Mouse (Mus musculus) kidney, postnatal 0 days (tissue): ENCODE measurements around the gene Cipc. TPM values are rescaled to one million over a fixed set of nuclear protein-coding genes. Genes with fewer than 3 reads are reported as not detected.
A peak's percentile ranks its signal among the peaks of the same experiment; 100 is the strongest.

Source experiments
- ATAC-seq: fragments of 200-750 bp; cut with Nextera tagmentation; replicated peaks from 2 replicates; pipeline ENCODE4 v1.8.0; 2017; ENCODE audit warnings: low read depth, moderate number of reproducible peaks, moderate TSS enrichment, moderate library complexity; ENCODE audit not compliant: low FRiP score
- DNase-seq: peaks from one replicate; pipeline ENCODE4 v3.0.0-alpha.2; 2016; ENCODE audit warnings: low spot score
- H3K27ac ChIP-seq: fragments of 300-500 bp; sonication (generic); 2 replicates; pipeline ENCODE4 v1.5.1; 2014; ENCODE audit warnings: mild to moderate bottlenecking
- H3K27me3 ChIP-seq: fragments of 300-500 bp; sonication (generic); 2 replicates; pipeline ENCODE4 v1.6.1; 2014; ENCODE audit warnings: low read length, mixed read lengths; ENCODE audit not compliant: insufficient read depth
- H3K36me3 ChIP-seq: fragments of 300-500 bp; sonication (generic); 2 replicates; pipeline ENCODE4 v1.6.1; 2014; ENCODE audit warnings: low read length, mixed read lengths; ENCODE audit not compliant: insufficient read depth
- H3K4me1 ChIP-seq: fragments of 300-500 bp; sonication (generic); replicated peaks from 2 replicates; pipeline ENCODE4 v1.6.1; 2014; ENCODE audit warnings: antibody characterized with exemption, low read length, mixed read lengths; ENCODE audit not compliant: insufficient read depth
- H3K4me2 ChIP-seq: fragments of 300-500 bp; sonication (generic); 2 replicates; pipeline ENCODE4 v1.6.1; 2014; ENCODE audit warnings: mild to moderate bottlenecking, low read length, moderate library complexity, mixed read lengths
- H3K4me3 ChIP-seq: fragments of 300-500 bp; sonication (generic); replicated peaks from 2 replicates; pipeline ENCODE4 v1.5.1; 2014; ENCODE audit warnings: low read depth, low read length
- H3K9ac ChIP-seq: fragments of 300-500 bp; sonication (generic); 2 replicates; pipeline ENCODE4 v1.6.1; 2014; ENCODE audit warnings: low read depth, low read length
- H3K9me3 ChIP-seq: fragments of 300-500 bp; sonication (generic); replicated peaks from 2 replicates; pipeline ENCODE4 v1.6.1; 2016; ENCODE audit warnings: low read length, inconsistent platforms, mixed read lengths
- CTCF ChIP-seq: IDR thresholded peaks from 2 replicates; pipeline ENCODE4 v1.5.1; 2016; ENCODE audit warnings: antibody characterized with exemption, low read depth, mild to moderate bottlenecking, moderate library complexity
- WGBS: fragments of 180-500 bp; shearing (Covaris S2); extraction: QIAGEN DNeasy Blood & Tissue Kit; methylation state at CpG from one replicate; pipeline ENCODE4 v1.1.7; 2014; 5-methylcytosine and 5-hydroxymethylcytosine counted together
- polyA plus RNA-seq: library from polyadenylated mRNA; unstranded; fragments of >200 nt; fragmentation: Nextera tagmentation; extraction: Ambion mirVana; gene quantifications from 2 replicates; pipeline ENCODE4 v1.2.1, GENCODE M21; 2015

Cipc gene
- 14.8 and 16.1 TPM in 2 replicates for polyA plus RNA-seq

DNA sequence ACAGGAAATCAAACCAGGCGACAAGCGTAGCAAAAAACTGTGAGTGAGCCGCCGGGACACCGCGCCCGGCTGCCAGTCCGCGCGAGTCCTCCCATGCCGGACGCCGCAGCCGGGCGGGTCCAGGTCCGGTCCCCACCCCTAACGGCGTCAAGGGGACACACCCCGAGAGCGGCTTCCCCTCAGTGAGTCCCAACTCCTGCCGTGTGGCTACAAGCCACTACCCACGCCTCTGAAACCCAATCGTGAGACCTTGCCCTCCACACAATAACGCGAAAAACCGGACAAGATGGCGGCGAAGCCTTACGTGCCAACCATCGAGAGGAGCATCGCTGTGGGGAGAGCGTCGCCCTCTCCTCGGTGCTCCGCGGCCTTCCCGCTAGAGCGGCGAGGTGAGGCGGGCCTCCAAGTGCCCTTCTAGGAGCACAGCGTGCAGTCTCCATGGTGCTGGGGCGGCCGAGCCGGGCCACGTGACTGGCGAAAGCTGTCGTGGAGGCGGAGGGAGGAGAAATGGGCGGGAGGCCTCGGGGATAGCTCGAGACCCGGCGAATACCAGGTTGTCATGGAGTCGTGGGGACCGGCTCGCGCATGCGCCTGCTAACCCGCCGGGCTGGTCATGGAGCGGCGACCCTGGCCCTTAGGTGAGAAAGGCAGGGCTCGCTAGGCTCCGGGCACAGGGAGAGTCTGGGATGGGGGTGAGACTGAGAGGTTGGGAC, at the start of gene Cipc:
TSS of gene Cipc (plus strand) at position 182 of the 713 bp plus-strand sequence.
- Histone ChIP-seq H3K27ac (peak within 1 kb of the TSS; percentile 99), H3K27me3 (no peaks in the 10 kb centered on the region), H3K4me3 (peak within 1 kb of the TSS; percentile 62), H3K9ac (peak within 1 kb of the TSS; percentile 89), H3K4me2 (peak within 1 kb of the TSS; percentile 80), H3K36me3 (no peaks in the 10 kb centered on the region), H3K9me3 (no peaks in the 10 kb centered on the region), H3K4me1 (peaks cover 16% of the 10 kb centered on the region)
- peak; percentile 99 for DNase-seq
- TF ChIP-seq CTCF, result peak; percentile 36; the same call in 1 of the 2 replicates
- peak; percentile 99 for ATAC-seq
- WGBS, result under 1% methylated on average over 64 of the region's 64 CpGs

DNA sequence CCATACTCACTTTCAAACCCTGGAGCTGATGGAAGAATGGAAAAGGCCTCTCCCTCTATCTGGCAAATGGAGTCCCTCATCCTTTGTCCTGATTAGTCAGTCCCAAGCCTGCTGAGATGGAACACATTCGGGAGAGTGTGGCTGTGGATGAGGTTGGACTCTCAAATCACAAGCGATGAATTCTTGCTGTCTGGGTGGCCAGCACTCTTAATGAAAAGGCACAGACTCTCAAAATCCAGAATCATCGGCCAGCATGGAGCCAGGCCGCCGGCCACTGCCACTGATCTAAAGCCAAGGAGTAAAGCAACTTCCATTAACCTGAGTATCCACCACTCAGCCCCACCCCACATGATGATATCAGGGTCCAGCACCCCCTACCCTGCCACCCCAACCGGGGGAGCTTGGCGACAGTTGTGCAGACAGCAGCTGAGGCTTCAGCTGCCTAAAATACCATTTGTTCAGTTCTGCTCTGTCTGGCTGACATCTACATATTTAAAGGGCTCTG, 49.0 kb upstream of the Cipc start:
- ATAC-seq, result no peak
- H3K9me3 ChIP-seq, result no peaks in the 10 kb centered on the region
- H3K9ac ChIP-seq, result no peak overlapping the region
- no peaks in the 10 kb centered on the region for H3K27me3 ChIP-seq
- DNase-seq, result no peak
- peaks cover 68% of the 10 kb centered on the region for H3K4me1 ChIP-seq
- H3K4me2 ChIP-seq, result no peak overlapping the region
- TF ChIP-seq CTCF, result no peak
- no peaks in the 10 kb centered on the region for H3K36me3 ChIP-seq
- H3K4me3 ChIP-seq, result no peak overlapping the region
- 62% methylated on average over 7 of the region's 7 CpGs for WGBS
- H3K27ac ChIP-seq, result peak overlapping the region; percentile 79

DNA sequence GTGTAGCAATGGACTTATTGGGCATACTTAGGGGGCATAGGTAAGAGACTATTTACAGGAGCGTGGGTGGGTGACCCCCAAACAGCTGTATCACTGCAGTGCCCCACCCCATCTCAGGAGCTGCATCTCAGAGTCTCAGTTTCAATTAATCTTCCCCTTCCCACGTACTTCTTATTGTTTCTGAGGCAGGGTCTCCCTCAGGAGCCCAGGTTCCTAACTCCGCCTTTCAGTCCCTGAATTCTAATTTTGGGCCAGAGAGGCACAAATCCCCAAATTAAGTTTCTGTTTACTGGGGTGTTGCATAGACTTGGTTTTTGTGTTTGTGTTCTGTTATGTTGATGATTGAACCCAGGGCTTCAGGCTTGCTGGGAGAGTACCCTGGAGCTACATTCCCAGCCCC, 48.4 kb upstream of the Cipc start:
- DNase-seq (no peak), ATAC-seq (no peak)
- Histone ChIP-seq H3K9ac (no peak overlapping the region), H3K4me2 (no peak overlapping the region), H3K36me3 (no peaks in the 10 kb centered on the region), H3K4me3 (no peak overlapping the region), H3K27me3 (no peaks in the 10 kb centered on the region), H3K27ac (peak overlapping the region; percentile 79), H3K9me3 (no peaks in the 10 kb centered on the region), H3K4me1 (peaks cover 63% of the 10 kb centered on the region)
- TF ChIP-seq CTCF, result no peak
- WGBS, result 71% methylated on average over 3 of the region's 3 CpGs

DNA sequence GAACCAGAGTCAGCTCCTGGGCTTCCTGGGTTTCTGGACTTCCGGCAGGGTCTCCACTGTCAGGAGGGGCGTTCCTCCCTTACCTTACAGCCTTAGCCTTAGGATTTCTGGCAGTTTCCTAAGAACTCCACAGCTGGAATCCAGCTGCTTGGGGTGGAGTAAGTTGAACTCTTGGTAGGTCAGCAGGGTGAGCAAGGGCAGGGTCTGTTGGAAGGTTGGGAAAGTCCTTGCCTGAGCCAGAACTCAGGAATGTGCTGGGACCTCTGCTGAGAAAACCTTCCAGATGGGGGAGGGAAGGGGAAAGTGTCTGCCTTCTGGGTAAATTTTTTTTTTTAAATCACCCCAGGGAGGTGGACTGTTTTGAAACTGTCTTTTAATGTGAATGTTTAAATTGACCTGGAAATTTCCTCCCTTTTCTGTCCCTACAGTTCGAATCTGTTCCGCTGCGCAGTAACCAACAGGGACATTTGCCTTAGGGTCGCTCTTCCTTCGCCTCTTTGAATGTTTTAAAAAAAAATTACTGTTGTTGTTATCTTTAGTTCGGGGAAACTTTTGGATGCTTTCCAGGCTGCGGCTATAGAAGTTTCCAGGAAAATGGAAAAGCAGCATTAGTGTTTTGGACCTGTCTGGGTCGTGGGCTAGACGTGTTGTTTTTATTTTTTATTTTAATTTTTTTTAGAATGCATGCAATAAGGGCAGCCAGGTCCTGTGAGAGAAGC, 47.2 kb upstream of the Cipc start:
- TF ChIP-seq CTCF, result no peak
- Histone ChIP-seq H3K27ac (peak overlapping the region; percentile 74), H3K9me3 (no peaks in the 10 kb centered on the region), H3K4me2 (no peak overlapping the region), H3K36me3 (no peaks in the 10 kb centered on the region), H3K4me3 (no peak overlapping the region), H3K4me1 (peaks cover 57% of the 10 kb centered on the region), H3K27me3 (no peaks in the 10 kb centered on the region), H3K9ac (0 out of 2 replicates have a peak overlapping the region, but pooled peaks have one; percentile 18)
- ATAC-seq (0 out of 2 replicates have a peak, but pooled peaks have one; percentile 19), DNase-seq (peak; percentile 84)
- WGBS, result 34% methylated on average over 11 of the region's 11 CpGs

DNA sequence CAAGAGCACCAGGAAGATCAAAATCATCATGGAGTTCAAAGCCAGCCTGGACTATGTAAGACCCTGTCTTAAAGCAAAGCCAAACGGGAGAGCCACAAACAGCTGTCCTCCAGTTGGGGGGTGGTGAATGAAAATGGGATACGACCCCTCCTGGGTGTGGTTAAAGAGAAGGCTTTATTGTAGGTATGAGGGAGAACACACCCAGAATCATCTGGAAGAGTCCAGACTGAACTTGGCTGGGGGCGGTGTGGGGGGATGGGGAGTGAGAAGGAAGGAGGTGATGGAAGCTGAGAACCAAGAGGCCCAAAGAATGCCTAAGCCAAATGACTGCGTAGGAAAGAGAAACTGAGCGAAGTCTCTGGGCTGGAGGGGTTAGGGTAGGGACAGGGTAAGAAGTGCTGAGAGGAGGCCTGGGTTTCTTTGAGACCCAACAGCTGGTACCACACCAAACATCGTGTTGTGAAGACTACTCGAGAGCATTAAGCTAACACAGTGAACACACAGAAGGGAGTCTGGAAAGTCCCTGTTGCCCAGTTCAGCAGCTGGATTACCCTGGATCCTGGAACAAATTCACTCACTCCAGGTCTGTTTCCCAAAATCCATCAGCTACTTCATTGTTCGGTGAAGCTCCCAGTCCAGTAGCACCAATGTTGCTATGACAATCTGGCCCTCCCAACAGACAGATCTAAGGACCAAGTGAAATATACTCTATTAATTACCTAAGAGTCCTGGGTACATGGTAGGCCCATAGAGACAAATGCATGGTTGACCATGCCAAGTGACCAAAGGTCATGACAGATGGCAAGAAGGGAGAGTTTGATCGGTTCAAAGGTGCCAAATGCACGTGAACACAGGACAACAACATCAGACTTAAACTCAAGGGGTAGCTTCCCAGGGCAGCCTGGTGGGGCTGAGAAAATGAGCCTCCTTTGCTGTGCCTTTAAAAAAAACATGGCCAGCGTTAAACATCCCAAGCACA, 42.7 kb upstream of the Cipc start:
- no peak overlapping the region for H3K27ac ChIP-seq
- no peaks in the 10 kb centered on the region for H3K27me3 ChIP-seq
- 67% methylated on average over 11 of the region's 11 CpGs for WGBS
- H3K4me2 ChIP-seq, result no peak overlapping the region
- ATAC-seq (peak; percentile 38; the same call in 1 of the 2 replicates), DNase-seq (no peak)
- no peaks in the 10 kb centered on the region for H3K36me3 ChIP-seq
- no peaks in the 10 kb centered on the region for H3K9me3 ChIP-seq
- H3K4me3 ChIP-seq, result no peak overlapping the region
- no peak overlapping the region for H3K9ac ChIP-seq
- no peak for TF ChIP-seq CTCF
- peaks cover 23% of the 10 kb centered on the region for H3K4me1 ChIP-seq
